15 mouse cellular contexts compared by ENCODE assay signal in the genomic region with DNA sequence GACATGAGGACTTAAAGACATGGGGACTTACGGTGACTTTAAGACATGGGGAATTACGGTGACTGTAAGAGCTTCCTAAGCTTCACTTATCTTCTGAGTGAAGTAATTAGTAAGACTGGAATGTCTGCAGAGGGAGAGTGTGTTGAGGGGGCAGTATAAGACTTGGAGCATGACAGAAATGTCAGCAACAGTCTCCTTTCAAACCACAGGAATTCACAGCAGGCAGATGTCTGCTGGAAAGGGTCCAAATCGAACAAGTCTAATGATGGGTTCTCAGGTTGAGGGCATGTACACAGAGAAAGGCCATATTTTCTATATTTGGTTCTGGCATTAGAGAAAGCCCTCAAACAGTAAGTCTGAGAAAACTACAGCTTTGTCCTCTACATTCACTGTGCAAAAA.
DNase-seq lines count a peak whose midpoint lies in the region; ATAC-seq lines count a peak whose summit lies in the region.
"Had no signal": no experiment of that assay in that cellular context is flagged by ENCODE, and none has a peak within 500 bp of the region (broad histone marks: within the 10 kb centered on the region; RNA-seq: fewer than 3 reads in every experiment).

No protein-coding gene starts in this region.

- no peak overlapping the region for H3K4me2 ChIP-seq in hindbrain, embryonic 13.5 days
- no peak overlapping the region for H3K4me2 ChIP-seq in hindbrain, embryonic 12.5 days (replicated peaks)
- H3K4me2 ChIP-seq in lung, embryonic 16.5 days (ENCODE audit: low read depth, low read length), result no peak overlapping the region
- H3K4me2 ChIP-seq in embryonic facial prominence, embryonic 15.5 days (replicated peaks), result no peak overlapping the region
- H3K4me2 ChIP-seq: liver, embryonic 11.5 days; stomach, embryonic 15.5 days had no signal

- H3K27me3 ChIP-seq in hindbrain, embryonic 13.5 days, result no peaks in the 10 kb centered on the region
- no peaks in the 10 kb centered on the region for H3K27me3 ChIP-seq in hindbrain, embryonic 12.5 days
- H3K27me3 ChIP-seq in lung, embryonic 16.5 days (ENCODE audit: control insufficient read depth, insufficient read depth, low read depth, low read length), result no peaks in the 10 kb centered on the region
- no peaks in the 10 kb centered on the region for H3K27me3 ChIP-seq in embryonic facial prominence, embryonic 15.5 days
- H3K27me3 ChIP-seq: CH12.LX; stomach, embryonic 15.5 days had no signal

- 0 out of 2 replicates have a peak, but pooled peaks cover 6% of the 10 kb centered on the region for H3K4me1 ChIP-seq in hindbrain, embryonic 13.5 days (replicated peaks)
- no peaks in the 10 kb centered on the region for H3K4me1 ChIP-seq in hindbrain, embryonic 12.5 days
- H3K4me1 ChIP-seq in lung, embryonic 16.5 days (replicated peaks; ENCODE audit: control insufficient read depth, insufficient read depth, low read length), result no peaks in the 10 kb centered on the region
- no peaks in the 10 kb centered on the region; the same call in 1 of the 2 replicates for H3K4me1 ChIP-seq in embryonic facial prominence, embryonic 15.5 days
- H3K4me1 ChIP-seq: stomach, embryonic 15.5 days had no signal

- no peak overlapping the region for H3K9ac ChIP-seq in hindbrain, embryonic 13.5 days
- no peak overlapping the region for H3K9ac ChIP-seq in hindbrain, embryonic 12.5 days
- no peak overlapping the region for H3K9ac ChIP-seq in lung, embryonic 16.5 days (ENCODE audit: low read length)
- no peak overlapping the region for H3K9ac ChIP-seq in embryonic facial prominence, embryonic 15.5 days
- H3K9ac ChIP-seq: stomach, embryonic 15.5 days had no signal

- H3K27ac ChIP-seq in hindbrain, embryonic 13.5 days, result no peak overlapping the region
- H3K27ac ChIP-seq in hindbrain, embryonic 12.5 days, result no peak overlapping the region
- peak overlapping the region; percentile 61; the same call in 1 of the 2 replicates for H3K27ac ChIP-seq in lung, embryonic 16.5 days (ENCODE audit: low read length)
- no peak overlapping the region for H3K27ac ChIP-seq in embryonic facial prominence, embryonic 15.5 days (replicated peaks)
- H3K27ac ChIP-seq: heart, adult 2 months; stomach, embryonic 15.5 days had no signal

- no peaks in the 10 kb centered on the region for H3K9me3 ChIP-seq in hindbrain, embryonic 13.5 days
- H3K9me3 ChIP-seq in hindbrain, embryonic 12.5 days (replicated peaks), result no peaks in the 10 kb centered on the region
- no peaks in the 10 kb centered on the region for H3K9me3 ChIP-seq in lung, embryonic 16.5 days (ENCODE audit: control insufficient read depth, low read length)
- no peaks in the 10 kb centered on the region for H3K9me3 ChIP-seq in embryonic facial prominence, embryonic 15.5 days (replicated peaks)
- H3K9me3 ChIP-seq: stomach, embryonic 15.5 days had no signal

- DNase-seq in lung, adult 18-20 months, result no peak
- DNase-seq in retina, embryonic 14.5 days (ENCODE audit: low spot score), result peak; percentile 41
- DNase-seq in adrenal gland, adult 18-20 months (ENCODE audit: low spot score in 2 of 2), result no peak
- DNase-seq in thymus, adult 18-20 months, result no peak
- DNase-seq: cerebellum, postnatal 14 days; heart, adult 2 months; layer of hippocampus, postnatal 36 days; right cerebral cortex, postnatal 14 days had no signal

- 0 out of 2 replicates have a peak, but pooled peaks have one; percentile 46 for ATAC-seq in hindbrain, embryonic 13.5 days (ENCODE audit: low FRiP score)
- no peak for ATAC-seq in hindbrain, embryonic 12.5 days (ENCODE audit: low FRiP score)
- ATAC-seq in lung, embryonic 16.5 days (ENCODE audit: low read depth), result peak; percentile 94
- ATAC-seq in embryonic facial prominence, embryonic 15.5 days (ENCODE audit: insufficient number of reproducible peaks, low FRiP score, low TSS enrichment, low read depth), result peak; percentile 54; the same call in 1 of the 2 replicates

- H3K4me3 ChIP-seq in hindbrain, embryonic 13.5 days, result no peak overlapping the region
- H3K4me3 ChIP-seq in hindbrain, embryonic 12.5 days, result no peak overlapping the region
- no peak overlapping the region for H3K4me3 ChIP-seq in lung, embryonic 16.5 days (ENCODE audit: low read length)
- H3K4me3 ChIP-seq in embryonic facial prominence, embryonic 15.5 days (replicated peaks), result no peak overlapping the region
- H3K4me3 ChIP-seq: heart, adult 2 months; stomach, embryonic 15.5 days had no signal

- no peaks in the 10 kb centered on the region for H3K36me3 ChIP-seq in hindbrain, embryonic 13.5 days
- H3K36me3 ChIP-seq in hindbrain, embryonic 12.5 days, result no peaks in the 10 kb centered on the region
- H3K36me3 ChIP-seq in lung, embryonic 16.5 days (ENCODE audit: control insufficient read depth, insufficient read depth, low read length), result no peaks in the 10 kb centered on the region
- no peaks in the 10 kb centered on the region for H3K36me3 ChIP-seq in embryonic facial prominence, embryonic 15.5 days
- H3K36me3 ChIP-seq: stomach, embryonic 15.5 days had no signal

- WGBS in hindbrain, embryonic 13.5 days, result 61% methylated on average over 3 of the region's 3 CpGs
- WGBS in hindbrain, embryonic 12.5 days, result 63% methylated on average over 3 of the region's 3 CpGs
- WGBS in lung, embryonic 16.5 days, result 33% methylated on average over 3 of the region's 3 CpGs
- 27% methylated on average over 3 of the region's 3 CpGs for WGBS in embryonic facial prominence, embryonic 15.5 days
